Mouse (Mus musculus) pancreas, adult 10 weeks (tissue): ENCODE results near the gene Eif2ak4. TPM values are rescaled to one million over a fixed set of nuclear protein-coding genes. Genes with fewer than 3 reads are reported as not detected.

ENCODE experiments used
- polyA plus RNA-seq: library from polyadenylated mRNA; stranded (reverse); fragments of 350-450 nt; fragmentation: Illumina TruSeq; extraction: RNeasy Lipid Tissue Mini Kit (QIAGEN cat#74804); gene quantifications from one replicate; pipeline ENCODE4 v1.2.3, GENCODE M21; 2015; ENCODE audit warnings: low read depth, low replicate concordance; ENCODE audit not compliant: insufficient read depth

Eif2ak4 gene
- polyA plus RNA-seq = 4.5 TPM

GRCm38 (mm10) chr2:118388341-118389335 is at the start of gene Eif2ak4:
Eif2ak4 (plus strand) TSS chr2:118388618.

GRCm38 (mm10) chr2:118372901-118373571 is 15.4 kb upstream of the Eif2ak4 start, which contains the start of gene Gpr176:
Gpr176 (minus strand) TSS chr2:118373419.

DNA sequence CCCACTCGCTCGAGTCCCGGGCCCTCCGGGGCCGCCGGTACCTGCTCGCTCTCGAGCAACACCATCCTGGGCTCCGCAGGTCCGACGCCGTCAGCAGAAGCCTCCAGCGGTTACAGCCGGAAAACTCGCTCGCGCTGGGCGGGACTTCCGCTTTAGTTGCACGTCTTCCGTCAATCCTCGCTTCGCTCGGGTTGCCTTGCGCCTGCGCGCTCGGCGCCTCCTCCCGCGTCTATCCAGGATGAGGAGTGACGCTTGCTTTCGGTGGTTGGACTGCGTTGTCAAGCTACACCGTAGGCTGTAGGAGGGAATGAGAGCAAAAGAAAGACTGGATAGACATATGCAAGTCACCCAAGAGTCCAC is 91.1 kb downstream of the Eif2ak4 start, which contains the start of gene Srp14:
Srp14 (minus strand) TSS at position 162 of the 360 bp plus-strand sequence.

Other genes starting within 250 kb of the Eif2ak4 start
- not detected for gene Fsip1, start 131.7 kb upstream of the Eif2ak4 start, polyA plus RNA-seq
- 0.20 TPM for gene Gpr176, start 15.2 kb upstream of the Eif2ak4 start, polyA plus RNA-seq
- 39.4 TPM for gene Srp14, start 91.1 kb downstream of the Eif2ak4 start, polyA plus RNA-seq
- 2.7 TPM for gene Bmf, start 161.1 kb downstream of the Eif2ak4 start, polyA plus RNA-seq
- 1.1 TPM for gene Bub1b, start 209.6 kb downstream of the Eif2ak4 start, polyA plus RNA-seq